Mouse (Mus musculus): ENCODE results near the gene Saysd1.

Gene Saysd1

GRCm38 (mm10) chr14:20164438-20164837 is 26.1 kb upstream of the Saysd1 start:
- DNase-seq (ENCODE audit: low read depth, low spot score): no peak

GRCm38 (mm10) chr14:20162686-20163085 is 24.4 kb upstream of the Saysd1 start:
- DNase-seq (ENCODE audit: low read depth, low spot score): no peak

GRCm38 (mm10) chr14:20158727-20159681 is 20.7 kb upstream of the Saysd1 start:
- DNase-seq (ENCODE audit: low read depth, low spot score): no peak

- DNase-seq (ENCODE audit: low read depth, low spot score): no peak
Measured at GRCm38 (mm10) chr14:20157595-20157994, 19.3 kb upstream of the Saysd1 start.

GRCm38 (mm10) chr14:20155718-20156117 is 17.4 kb upstream of the Saysd1 start:
- no peak for DNase-seq (ENCODE audit: low read depth, low spot score)

GRCm38 (mm10) chr14:20154937-20155336 is 16.6 kb upstream of the Saysd1 start:
- DNase-seq (ENCODE audit: low read depth, low spot score): no peak

- no peak for DNase-seq (ENCODE audit: low read depth, low spot score)
Measured at GRCm38 (mm10) chr14:20154245-20154644, 15.9 kb upstream of the Saysd1 start.

- no peak for DNase-seq (ENCODE audit: low read depth, low spot score)
Measured at GRCm38 (mm10) chr14:20149127-20150080, 11.1 kb upstream of the Saysd1 start.

GRCm38 (mm10) chr14:20148514-20148913 is 10.2 kb upstream of the Saysd1 start:
- DNase-seq (ENCODE audit: low read depth, low spot score): no peak

GRCm38 (mm10) chr14:20147854-20148253 is 9.5 kb upstream of the Saysd1 start:
- no peak for DNase-seq (ENCODE audit: low read depth, low spot score)

- no peak for DNase-seq (ENCODE audit: low read depth, low spot score)
Measured at GRCm38 (mm10) chr14:20144093-20144492, 5.8 kb upstream of the Saysd1 start.

- no peak for DNase-seq (ENCODE audit: low read depth, low spot score)
Measured at GRCm38 (mm10) chr14:20134965-20135671, 3.2 kb downstream of the Saysd1 start.

GRCm38 (mm10) chr14:20128162-20128561 is 10.2 kb downstream of the Saysd1 start:
- DNase-seq (ENCODE audit: low read depth, low spot score): no peak

- no peak for DNase-seq (ENCODE audit: low read depth, low spot score)
Measured at GRCm38 (mm10) chr14:20127406-20128087, 10.8 kb downstream of the Saysd1 start.

- no peak for DNase-seq (ENCODE audit: low read depth, low spot score)
Measured at GRCm38 (mm10) chr14:20120868-20121267, 17.5 kb downstream of the Saysd1 start.

GRCm38 (mm10) chr14:20120012-20120411 is 18.3 kb downstream of the Saysd1 start:
- DNase-seq (ENCODE audit: low read depth, low spot score): no peak

GRCm38 (mm10) chr14:20116149-20116605 is 22.2 kb downstream of the Saysd1 start:
- DNase-seq (ENCODE audit: low read depth, low spot score): no peak

- DNase-seq (ENCODE audit: low read depth, low spot score): no peak
Measured at GRCm38 (mm10) chr14:20114951-20115350, 23.4 kb downstream of the Saysd1 start.

- DNase-seq (ENCODE audit: low read depth, low spot score): peak; percentile 52
Measured at GRCm38 (mm10) chr14:20113964-20114363, 24.4 kb downstream of the Saysd1 start.

GRCm38 (mm10) chr14:20113189-20113961 is 25.0 kb downstream of the Saysd1 start:
- DNase-seq (ENCODE audit: low read depth, low spot score): no peak
